Mouse (Mus musculus): ENCODE results near the gene Greb1.

The Greb1 gene

DNA sequence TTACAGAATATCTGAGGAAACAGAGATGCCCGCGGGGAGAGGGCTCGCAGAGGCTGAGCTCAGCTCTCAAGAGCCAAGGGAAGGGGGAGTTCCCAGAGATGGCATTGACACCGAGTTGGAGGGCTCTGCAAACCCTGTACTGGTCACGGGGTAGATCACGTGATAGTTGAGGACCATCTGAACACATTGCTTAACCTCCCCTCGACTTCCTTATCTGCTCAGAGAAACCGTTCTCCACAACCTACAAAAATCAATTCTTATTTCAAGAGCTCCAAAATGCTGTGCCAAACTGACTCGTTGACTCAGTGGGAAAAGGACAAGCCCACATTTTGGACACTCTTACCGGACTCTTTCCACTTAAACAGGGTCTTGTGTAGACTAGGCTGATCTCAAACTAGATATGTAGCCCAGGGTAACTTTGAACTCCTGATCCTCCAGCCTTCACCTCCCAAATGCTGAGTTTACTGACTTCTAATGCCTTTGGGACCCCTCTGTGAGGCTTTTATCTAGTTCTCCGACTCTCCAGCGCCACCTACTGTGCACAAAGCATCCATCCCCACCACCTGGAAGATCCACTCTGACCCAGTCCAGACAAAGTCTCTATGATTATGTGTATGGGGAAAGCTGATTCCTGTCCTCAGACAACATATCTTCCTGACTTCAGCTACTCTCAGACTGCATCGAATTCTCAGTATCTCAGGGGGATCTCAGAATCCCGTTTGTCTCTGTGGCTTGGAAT is 166.4 kb downstream of the Greb1 start:
- DNase-seq (ENCODE audit: low read depth, low spot score) = peak; percentile 71

DNA sequence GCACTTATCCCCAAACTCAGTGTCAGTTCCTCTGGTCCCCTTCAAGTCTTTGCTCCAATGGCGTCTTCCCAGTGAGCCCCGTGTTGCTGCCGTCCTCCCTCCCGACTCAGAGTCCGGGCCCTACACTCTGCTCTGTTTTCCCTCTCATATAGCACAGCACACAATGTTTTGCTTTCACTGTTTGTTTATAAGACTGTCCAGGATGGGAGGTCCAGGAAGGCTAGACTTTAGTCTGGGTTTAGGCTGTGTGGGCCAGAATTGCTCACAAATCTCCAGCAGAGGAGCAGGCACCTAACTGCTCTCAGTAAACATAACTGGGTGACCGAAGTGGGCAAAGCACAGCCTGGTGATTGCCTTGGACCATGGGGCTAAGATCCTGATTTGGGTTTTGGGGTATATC is 167.5 kb downstream of the Greb1 start:
- no peak for DNase-seq (ENCODE audit: low read depth, low spot score)

GRCm38 (mm10) chr12:16631423-16631822 is 169.3 kb downstream of the Greb1 start:
- DNase-seq (ENCODE audit: low read depth, low spot score) = no peak

DNA sequence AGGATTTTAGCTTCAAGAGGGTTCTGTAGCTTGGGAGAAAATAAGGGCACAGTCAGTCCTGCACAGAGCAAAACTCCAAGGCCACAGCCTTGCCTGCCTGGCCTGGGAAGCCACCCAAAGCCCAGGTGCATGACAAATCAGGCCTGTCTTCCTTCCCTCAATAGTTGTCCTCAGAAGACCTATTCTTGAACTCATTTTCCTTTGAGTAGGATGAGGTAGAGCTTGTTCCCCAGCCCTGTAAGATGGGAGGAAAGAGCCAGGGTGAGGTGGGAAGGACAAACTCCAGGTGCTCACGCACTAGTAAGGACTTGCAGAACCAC is 169.9 kb downstream of the Greb1 start:
- DNase-seq (ENCODE audit: low read depth, low spot score) = no peak

GRCm38 (mm10) chr12:16630152-16630865 is 170.4 kb downstream of the Greb1 start:
- DNase-seq (ENCODE audit: low read depth, low spot score) = no peak
